Mouse (Mus musculus): ENCODE measurements at regions not wholly inside any gene's neighbourhood (a gene's known extent, or its start where the extent isn't known, plus 50 kb on each side); places are given as distances from the start of the nearest gene placed in this dataset.

- no peak for TF ChIP-seq FLI1 (IDR thresholded peaks at IDR 0.05; ENCODE audit: low read length)
- TF ChIP-seq GATA1 (IDR thresholded peaks at IDR 0.05; ENCODE audit: borderline replicate concordance, low read length): no peak
Observed at GRCm38 (mm10) chr3:52179686-52180085, 74.8 kb upstream of the Maml3 start.
